Mouse (Mus musculus): Measurements from ENCODE around the gene Pde8a. TPM values are rescaled to one million over a fixed set of nuclear protein-coding genes. Genes with fewer than 3 reads are reported as not detected.

Pde8a gene
- polyA plus RNA-seq, 1 experiment from 2014 or later, result 4.2 TPM

DNA sequence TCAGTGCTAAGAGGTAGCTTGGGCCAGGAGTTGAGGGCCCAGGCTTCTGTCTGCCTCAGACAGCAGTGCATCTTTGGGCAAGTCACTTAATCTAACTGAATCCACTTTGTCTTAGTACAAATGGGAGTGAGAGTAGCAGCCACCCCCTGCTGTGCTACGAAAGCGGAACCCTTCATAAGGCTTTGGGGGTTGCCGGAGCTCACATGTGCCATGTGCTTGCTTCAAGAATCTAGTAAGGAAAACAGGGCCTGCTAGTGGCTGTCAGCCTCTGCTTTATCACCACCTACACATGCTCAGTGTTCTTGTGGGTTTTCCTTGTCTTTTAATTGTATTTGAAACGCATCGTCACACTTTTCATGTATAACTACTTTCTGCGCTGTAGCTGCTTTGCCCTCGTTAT lies 87.9 kb downstream of the Pde8a start:
- no peak for ATAC-seq (ENCODE audit: low FRiP score)
- H3K9ac ChIP-seq, result no peak overlapping the region
- H3K4me3 ChIP-seq, result no peak overlapping the region
- H3K4me1 ChIP-seq, result 0 out of 2 replicates have a peak, but pooled peaks cover 5% of the 10 kb centered on the region
- H3K27me3 ChIP-seq, result no peaks in the 10 kb centered on the region; the same call in 1 of the 2 replicates
- H3K36me3 ChIP-seq, result no peaks in the 10 kb centered on the region
- no peak overlapping the region for H3K27ac ChIP-seq
- 52% methylated on average over 7 of the region's 7 CpGs for WGBS
- H3K9me3 ChIP-seq (replicated peaks), result no peaks in the 10 kb centered on the region
- no peak overlapping the region for H3K4me2 ChIP-seq (replicated peaks)

DNA sequence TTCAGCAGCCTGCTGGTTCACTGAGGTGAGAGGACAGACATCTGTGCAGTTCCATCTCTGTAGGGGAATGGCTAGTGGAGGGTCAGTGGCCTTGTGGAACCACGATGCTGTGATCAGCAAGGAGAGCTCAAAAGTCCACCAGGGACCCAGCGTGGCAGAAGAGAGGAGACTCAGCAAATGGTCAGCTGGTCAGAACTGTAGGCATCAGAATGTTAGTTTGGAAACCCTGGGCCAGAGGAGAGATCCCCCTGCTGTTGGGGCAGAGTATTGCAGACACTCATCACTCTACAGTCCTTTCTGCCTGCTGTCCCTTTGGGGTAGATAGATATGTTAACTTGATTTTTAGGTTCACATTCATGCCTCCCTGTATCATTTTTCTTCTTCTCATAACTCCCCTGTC lies 90.3 kb downstream of the Pde8a start:
- Histone ChIP-seq H3K9me3 (replicated peaks) (no peaks in the 10 kb centered on the region), H3K9ac (no peak overlapping the region), H3K4me3 (no peak overlapping the region), H3K27me3 (no peaks in the 10 kb centered on the region; the same call in 1 of the 2 replicates), H3K4me1 (0 out of 2 replicates have a peak, but pooled peaks cover 5% of the 10 kb centered on the region), H3K36me3 (no peaks in the 10 kb centered on the region), H3K27ac (no peak overlapping the region), H3K4me2 (replicated peaks) (no peak overlapping the region)
- no peak for ATAC-seq (ENCODE audit: low FRiP score)
- 97% methylated on average over 2 of the region's 2 CpGs for WGBS

DNA sequence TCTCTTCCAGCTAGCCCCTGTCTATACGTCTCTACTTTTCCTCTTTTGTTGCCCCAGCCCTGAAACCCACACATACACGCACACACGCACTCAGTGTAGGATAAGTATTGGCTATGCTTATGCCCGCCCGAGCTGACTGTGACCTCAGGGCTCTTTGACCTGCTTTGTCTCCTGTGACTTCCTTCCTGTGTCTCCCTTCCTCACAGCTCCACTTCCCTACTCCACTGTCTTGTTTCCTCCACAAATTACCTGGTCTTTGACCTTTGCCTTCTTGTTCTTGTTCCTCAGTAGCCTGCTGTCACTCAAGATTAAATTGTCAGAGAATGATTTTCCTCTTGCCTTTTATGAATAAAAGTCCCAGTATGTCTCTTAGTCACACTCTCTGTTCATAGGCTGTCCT lies 90.7 kb downstream of the Pde8a start:
- H3K4me2 ChIP-seq (replicated peaks), result no peak overlapping the region
- no peaks in the 10 kb centered on the region for H3K36me3 ChIP-seq
- 70% methylated on average over 5 of the region's 5 CpGs for WGBS
- 0 out of 2 replicates have a peak, but pooled peaks cover 5% of the 10 kb centered on the region for H3K4me1 ChIP-seq
- no peak for ATAC-seq (ENCODE audit: low FRiP score)
- no peaks in the 10 kb centered on the region; the same call in 1 of the 2 replicates for H3K27me3 ChIP-seq
- H3K27ac ChIP-seq, result no peak overlapping the region
- no peak overlapping the region for H3K9ac ChIP-seq
- H3K4me3 ChIP-seq, result no peak overlapping the region
- no peaks in the 10 kb centered on the region for H3K9me3 ChIP-seq (replicated peaks)

DNA sequence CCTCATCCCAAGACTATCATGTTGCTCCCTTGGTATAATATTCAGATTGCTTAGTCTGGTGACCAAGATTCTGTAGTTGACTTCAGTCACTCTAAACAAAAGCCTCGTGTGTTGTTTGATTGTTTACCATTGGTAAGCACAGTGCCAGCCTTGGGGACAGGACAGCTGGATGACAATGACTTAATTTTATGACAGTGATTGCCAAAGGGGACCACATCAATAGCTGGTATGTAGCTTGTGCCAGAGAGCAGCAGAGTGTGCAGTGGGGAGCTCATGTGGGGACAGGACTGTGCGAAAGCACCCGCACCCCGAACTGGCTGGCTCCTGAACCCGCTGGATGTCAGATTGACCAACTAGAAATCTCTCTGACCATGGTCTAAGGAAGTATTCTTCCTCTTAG lies 91.3 kb downstream of the Pde8a start:
- Histone ChIP-seq H3K4me1 (0 out of 2 replicates have a peak, but pooled peaks cover 5% of the 10 kb centered on the region), H3K9me3 (replicated peaks) (no peaks in the 10 kb centered on the region), H3K4me3 (no peak overlapping the region), H3K4me2 (replicated peaks) (no peak overlapping the region), H3K27me3 (no peaks in the 10 kb centered on the region; the same call in 1 of the 2 replicates), H3K36me3 (no peaks in the 10 kb centered on the region), H3K9ac (no peak overlapping the region), H3K27ac (no peak overlapping the region)
- WGBS, result 94% methylated on average over 5 of the region's 5 CpGs
- ATAC-seq (ENCODE audit: low FRiP score), result no peak

DNA sequence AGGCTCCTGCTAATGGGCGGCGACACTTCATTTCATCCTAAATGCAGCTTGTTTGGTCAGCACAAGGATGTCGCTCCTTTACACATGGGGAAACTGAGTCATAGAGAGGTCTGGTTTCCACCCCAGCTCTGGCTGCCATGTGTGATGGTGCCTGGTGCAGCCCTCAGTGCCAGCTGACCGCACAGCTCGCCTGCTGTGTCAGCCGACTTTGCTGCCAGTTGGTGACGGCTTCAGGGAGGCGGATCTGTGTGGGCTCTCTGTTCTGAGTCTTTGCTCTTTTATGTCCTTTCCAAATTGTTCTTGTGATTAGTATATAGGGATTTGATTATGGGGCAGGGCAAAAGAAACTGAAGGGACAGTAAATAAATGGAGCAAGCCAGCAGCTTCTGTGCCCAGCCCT lies 94.3 kb downstream of the Pde8a start:
- Histone ChIP-seq H3K27me3 (no peaks in the 10 kb centered on the region), H3K36me3 (no peaks in the 10 kb centered on the region), H3K27ac (no peak overlapping the region), H3K4me3 (no peak overlapping the region), H3K9me3 (replicated peaks) (no peaks in the 10 kb centered on the region), H3K4me2 (replicated peaks) (no peak overlapping the region), H3K9ac (no peak overlapping the region), H3K4me1 (no peaks in the 10 kb centered on the region)
- 73% methylated on average over 8 of the region's 8 CpGs for WGBS
- no peak for ATAC-seq (ENCODE audit: low FRiP score)

DNA sequence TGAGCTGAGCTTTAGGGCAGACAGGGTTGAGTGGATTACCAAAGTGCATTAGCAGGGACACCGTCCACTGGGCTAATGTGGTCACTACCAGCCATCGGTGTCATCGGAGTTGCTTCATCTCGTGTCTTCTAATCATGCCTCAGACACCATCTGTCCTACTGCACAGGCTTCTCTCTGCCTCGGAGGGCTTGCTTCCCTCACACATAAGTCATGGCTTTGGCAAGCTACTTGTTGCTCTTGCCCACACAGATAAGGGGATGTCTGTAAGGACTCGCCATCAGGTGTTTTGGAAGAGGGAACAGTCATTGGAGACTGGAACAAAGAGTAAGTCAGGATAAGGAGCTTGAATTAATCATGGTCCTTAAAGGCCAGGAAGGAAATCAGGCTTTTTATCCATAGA lies 95.9 kb downstream of the Pde8a start:
- H3K27ac ChIP-seq, result no peak overlapping the region
- H3K36me3 ChIP-seq, result no peaks in the 10 kb centered on the region
- 94% methylated on average over 6 of the region's 6 CpGs for WGBS
- no peaks in the 10 kb centered on the region for H3K9me3 ChIP-seq (replicated peaks)
- no peak overlapping the region for H3K4me3 ChIP-seq
- ATAC-seq (ENCODE audit: low FRiP score), result no peak
- no peaks in the 10 kb centered on the region for H3K27me3 ChIP-seq
- H3K9ac ChIP-seq, result no peak overlapping the region
- no peaks in the 10 kb centered on the region for H3K4me1 ChIP-seq
- no peak overlapping the region for H3K4me2 ChIP-seq (replicated peaks)

DNA sequence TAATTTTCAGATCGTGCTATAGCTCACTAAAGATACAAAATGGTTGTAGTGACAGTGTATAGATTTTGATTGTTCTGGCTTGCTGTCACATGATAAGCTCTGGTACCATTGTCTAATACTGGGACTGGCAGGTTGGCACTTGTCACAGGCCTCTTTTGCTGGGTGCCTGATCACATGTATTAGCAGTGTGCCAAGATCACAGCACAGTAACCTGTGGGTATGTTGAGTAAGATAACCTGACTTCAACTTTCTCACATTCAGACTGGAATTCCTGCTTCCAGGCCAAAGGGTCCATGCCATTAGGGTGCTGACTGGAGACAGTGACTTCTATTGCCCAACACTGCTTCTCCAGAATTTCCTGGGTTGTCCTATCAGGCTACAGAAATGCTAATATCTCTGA lies 97.7 kb downstream of the Pde8a start:
- H3K4me2 ChIP-seq (replicated peaks), result no peak overlapping the region
- no peak for ATAC-seq (ENCODE audit: low FRiP score)
- H3K9me3 ChIP-seq (replicated peaks), result no peaks in the 10 kb centered on the region
- no peak overlapping the region for H3K27ac ChIP-seq
- no peaks in the 10 kb centered on the region for H3K36me3 ChIP-seq
- no peak overlapping the region for H3K9ac ChIP-seq
- 93% methylated on average over 1 of the region's 1 CpGs for WGBS
- H3K4me3 ChIP-seq, result no peak overlapping the region
- H3K27me3 ChIP-seq, result no peaks in the 10 kb centered on the region
- no peaks in the 10 kb centered on the region for H3K4me1 ChIP-seq

DNA sequence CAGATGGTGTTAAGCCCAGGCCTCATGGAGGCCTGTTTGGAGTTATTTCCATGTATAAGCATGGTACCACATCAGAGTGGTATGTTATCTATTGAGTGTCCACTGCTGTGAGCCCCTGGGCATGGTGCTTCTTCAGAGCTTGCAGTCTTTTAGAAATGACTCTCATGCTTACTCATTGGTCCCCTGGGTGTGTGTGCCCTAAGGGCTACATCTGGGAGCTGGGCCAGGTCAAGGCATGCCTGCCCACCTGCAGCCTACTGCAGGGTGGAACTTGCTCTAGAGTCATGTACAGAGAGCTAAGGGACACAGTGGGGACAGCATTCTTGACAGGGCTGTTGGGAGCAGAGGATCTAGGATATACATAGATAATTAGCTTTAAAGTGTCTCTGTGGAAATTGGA lies 98.2 kb downstream of the Pde8a start:
- Histone ChIP-seq H3K9me3 (replicated peaks) (no peaks in the 10 kb centered on the region), H3K27me3 (no peaks in the 10 kb centered on the region), H3K4me1 (no peaks in the 10 kb centered on the region), H3K9ac (no peak overlapping the region), H3K36me3 (no peaks in the 10 kb centered on the region), H3K4me2 (replicated peaks) (no peak overlapping the region), H3K4me3 (no peak overlapping the region), H3K27ac (no peak overlapping the region)
- no peak for ATAC-seq (ENCODE audit: low FRiP score)

DNA sequence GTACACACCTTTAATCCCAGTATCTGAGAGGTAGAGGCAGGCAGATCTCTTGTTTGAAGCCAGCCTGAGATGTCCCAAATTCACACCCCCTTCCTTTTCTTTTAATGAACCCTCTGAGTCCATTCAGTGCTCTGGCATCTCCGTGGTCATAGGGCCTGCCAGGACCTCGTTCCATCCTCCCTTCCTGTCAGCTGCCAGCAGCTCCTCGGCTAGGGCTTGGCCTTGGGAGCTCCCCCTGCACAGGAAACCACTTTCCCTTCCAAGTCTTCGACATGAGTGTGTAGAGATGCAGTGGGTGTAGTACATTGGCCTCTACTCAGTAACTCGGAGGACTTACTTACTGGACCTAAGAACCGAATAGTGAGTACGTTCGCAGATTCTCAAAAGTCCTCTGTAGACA lies 102.2 kb downstream of the Pde8a start:
- Histone ChIP-seq H3K9ac (no peak overlapping the region), H3K36me3 (no peaks in the 10 kb centered on the region), H3K4me3 (no peak overlapping the region), H3K27ac (no peak overlapping the region), H3K27me3 (no peaks in the 10 kb centered on the region), H3K4me1 (no peaks in the 10 kb centered on the region), H3K4me2 (replicated peaks) (no peak overlapping the region), H3K9me3 (replicated peaks) (no peaks in the 10 kb centered on the region)
- 80% methylated on average over 8 of the region's 8 CpGs for WGBS
- ATAC-seq (ENCODE audit: low FRiP score), result no peak

DNA sequence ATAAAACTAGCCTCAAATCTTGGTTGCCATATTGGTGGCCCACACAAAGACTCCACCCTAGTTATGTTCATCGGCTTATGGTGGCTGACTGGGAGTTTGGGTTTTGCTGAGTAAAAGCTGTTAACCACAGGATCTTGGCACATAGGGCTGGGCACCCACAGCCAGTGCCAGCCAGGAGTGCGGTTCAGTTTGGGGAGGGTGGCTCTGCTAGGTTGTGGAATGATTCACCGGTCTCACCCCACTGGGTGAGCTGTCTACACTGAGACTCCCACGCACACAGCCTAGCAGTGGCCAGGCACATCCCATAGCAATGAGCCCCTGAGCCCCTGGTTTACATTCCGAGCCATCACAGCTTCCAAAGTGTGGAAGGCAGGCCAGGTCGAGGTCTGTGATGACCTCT lies 106.4 kb downstream of the Pde8a start:
- Histone ChIP-seq H3K4me2 (replicated peaks) (no peak overlapping the region), H3K36me3 (no peaks in the 10 kb centered on the region), H3K9ac (no peak overlapping the region), H3K9me3 (replicated peaks) (no peaks in the 10 kb centered on the region), H3K27me3 (no peaks in the 10 kb centered on the region), H3K4me3 (no peak overlapping the region), H3K4me1 (peaks cover 5% of the 10 kb centered on the region; the same call in 1 of the 2 replicates), H3K27ac (no peak overlapping the region)
- no peak for ATAC-seq (ENCODE audit: low FRiP score)
- 93% methylated on average over 6 of the region's 6 CpGs for WGBS

DNA sequence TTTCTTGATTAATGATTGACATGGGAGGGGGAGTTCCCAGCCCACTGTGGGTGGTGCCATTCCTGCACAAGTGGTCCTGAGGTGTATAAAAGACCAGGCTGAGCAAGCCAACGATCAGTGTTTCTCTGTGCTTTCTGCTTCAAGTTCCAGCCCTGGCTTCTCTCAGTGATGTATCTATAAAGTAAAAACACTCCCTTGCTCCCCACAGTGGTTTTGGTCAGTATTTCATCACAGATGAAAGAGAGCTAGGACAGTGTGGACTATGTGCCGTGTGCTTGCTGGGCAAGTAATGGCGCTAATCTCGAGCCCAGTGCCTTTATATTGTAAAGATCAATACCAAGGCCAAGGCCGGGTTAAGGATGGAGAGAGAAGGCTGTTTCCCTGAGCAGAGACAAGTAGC lies 108.4 kb downstream of the Pde8a start:
- 82% methylated on average over 5 of the region's 5 CpGs for WGBS

DNA sequence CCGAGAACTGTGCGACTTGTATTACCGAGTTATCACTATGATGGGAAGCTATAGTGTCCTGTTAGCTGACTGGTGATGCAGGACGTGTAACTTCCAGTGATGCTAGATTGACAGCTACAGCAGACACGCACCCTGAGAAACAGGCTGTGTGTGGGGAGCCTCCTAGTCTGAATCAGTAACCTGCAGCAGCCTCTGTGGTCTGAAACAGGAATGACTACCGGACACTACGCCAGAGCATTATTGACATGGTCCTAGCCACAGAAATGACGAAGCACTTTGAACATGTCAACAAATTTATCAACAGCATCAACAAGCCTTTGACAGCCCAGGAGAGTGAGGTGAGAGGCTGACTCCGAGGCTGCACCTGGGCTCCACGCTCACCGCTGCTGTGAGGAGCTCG lies 112.6 kb downstream of the Pde8a start:
- no peak overlapping the region for H3K4me3 ChIP-seq
- no peak overlapping the region for H3K27ac ChIP-seq
- H3K4me2 ChIP-seq (replicated peaks), result no peak overlapping the region
- peaks cover 5% of the 10 kb centered on the region; the same call in 1 of the 2 replicates for H3K4me1 ChIP-seq
- H3K9me3 ChIP-seq (replicated peaks), result no peaks in the 10 kb centered on the region
- H3K36me3 ChIP-seq, result no peaks in the 10 kb centered on the region
- 90% methylated on average over 12 of the region's 12 CpGs for WGBS
- H3K27me3 ChIP-seq, result no peaks in the 10 kb centered on the region
- no peak for ATAC-seq (ENCODE audit: low FRiP score)
- no peak overlapping the region for H3K9ac ChIP-seq

More for the DNA sequence above, 108.4 kb downstream of the Pde8a start:
- no peak overlapping the region for H3K27ac ChIP-seq
- ATAC-seq (ENCODE audit: low FRiP score), result no peak
- peaks cover 5% of the 10 kb centered on the region; the same call in 1 of the 2 replicates for H3K4me1 ChIP-seq
- H3K9me3 ChIP-seq (replicated peaks), result no peaks in the 10 kb centered on the region
- no peaks in the 10 kb centered on the region for H3K27me3 ChIP-seq
- H3K4me2 ChIP-seq (replicated peaks), result no peak overlapping the region
- H3K4me3 ChIP-seq, result no peak overlapping the region
- no peaks in the 10 kb centered on the region for H3K36me3 ChIP-seq
- H3K9ac ChIP-seq, result no peak overlapping the region

DNA sequence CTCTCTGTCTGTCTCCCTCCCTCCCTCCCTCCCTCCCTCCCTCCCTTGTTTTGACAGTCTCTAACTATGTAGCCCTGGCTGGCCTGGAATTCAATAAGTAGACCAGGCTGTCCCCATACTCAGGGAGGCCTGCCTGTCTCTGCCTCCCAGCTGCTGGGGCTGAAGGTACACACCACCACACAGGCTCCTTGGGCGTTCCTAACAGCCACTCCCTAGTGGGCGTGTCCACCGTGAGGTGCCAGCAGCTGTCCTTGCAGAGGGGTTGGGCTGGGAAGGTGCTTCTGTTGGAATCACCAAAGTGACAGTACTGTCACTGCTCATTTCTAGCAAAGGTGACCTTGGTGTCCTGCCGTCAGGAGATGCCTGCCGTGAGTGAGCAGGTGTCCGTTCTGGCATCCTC lies 113.5 kb downstream of the Pde8a start:
- Histone ChIP-seq H3K27ac (no peak overlapping the region), H3K4me2 (replicated peaks) (no peak overlapping the region), H3K36me3 (no peaks in the 10 kb centered on the region), H3K9me3 (replicated peaks) (no peaks in the 10 kb centered on the region), H3K4me1 (0 out of 2 replicates have a peak, but pooled peaks cover 2% of the 10 kb centered on the region), H3K9ac (no peak overlapping the region), H3K27me3 (no peaks in the 10 kb centered on the region), H3K4me3 (no peak overlapping the region)
- 79% methylated on average over 6 of the region's 6 CpGs for WGBS
- no peak for ATAC-seq (ENCODE audit: low FRiP score)

Measured in hindbrain, embryonic 12.5 days (tissue).